Mouse (Mus musculus) T-helper 2 cell (primary cell): ENCODE results near the gene Srrt.

Experiments used
- in situ Hi-C: fragments of 300-600 bp; cut with MboI, MseI; formaldehyde crosslinking; loops from one replicate; pipeline ENCODE4 v1.15.1; 2025; ENCODE audit warnings: high pct_unique_total_duplicates

Srrt gene

DNA sequence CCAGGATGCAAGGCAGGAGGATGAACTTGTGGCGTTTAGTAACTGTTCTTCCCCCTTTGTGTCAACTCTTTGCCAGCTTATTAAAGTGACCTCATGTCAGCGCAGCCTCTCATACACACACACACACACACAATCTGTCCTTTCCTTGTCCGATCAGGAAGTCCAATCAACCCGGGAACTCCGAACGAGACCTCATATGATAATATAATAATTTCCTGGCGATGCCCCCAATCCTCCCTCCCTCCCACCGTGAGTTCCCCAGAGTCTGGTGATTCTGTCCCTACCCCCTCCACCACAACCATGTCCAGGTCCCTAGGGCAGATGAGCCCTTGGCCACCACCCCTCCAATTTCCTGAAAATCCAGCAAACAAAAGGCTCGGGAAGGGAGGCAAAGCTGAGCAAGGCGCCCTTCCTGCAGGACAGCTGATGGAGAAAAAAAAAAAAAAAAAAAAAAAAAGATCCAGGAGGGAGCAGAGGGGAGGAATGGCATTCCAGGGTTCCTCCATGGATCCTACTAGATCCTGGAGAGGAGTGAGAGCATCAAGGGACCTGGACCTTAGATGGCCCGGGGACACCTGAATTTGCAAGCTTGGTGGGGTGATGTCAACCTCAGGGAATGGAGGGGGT, 31.3 kb upstream of the Srrt start:
- in situ Hi-C loops = no loop called here

DNA sequence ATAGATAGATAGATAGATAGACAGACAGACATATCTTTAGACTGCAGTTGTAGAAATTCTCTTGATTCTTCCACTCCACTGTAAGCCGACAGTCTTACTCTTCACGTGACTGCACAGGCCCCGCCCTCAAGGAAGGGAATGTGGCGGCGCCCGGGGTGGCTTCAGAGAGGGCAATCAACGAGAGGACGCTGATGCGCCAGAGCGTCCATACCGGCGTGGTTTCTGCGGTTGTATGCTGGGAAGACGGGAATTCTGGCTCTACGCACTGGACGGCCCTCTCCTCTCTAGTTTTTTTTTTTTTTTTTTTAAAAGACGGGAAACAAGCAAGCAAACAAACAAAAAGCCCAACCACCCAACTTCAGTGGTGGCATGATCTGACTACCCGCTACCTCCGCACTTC, 30.8 kb upstream of the Srrt start:
- in situ Hi-C loops = no loop called here

DNA sequence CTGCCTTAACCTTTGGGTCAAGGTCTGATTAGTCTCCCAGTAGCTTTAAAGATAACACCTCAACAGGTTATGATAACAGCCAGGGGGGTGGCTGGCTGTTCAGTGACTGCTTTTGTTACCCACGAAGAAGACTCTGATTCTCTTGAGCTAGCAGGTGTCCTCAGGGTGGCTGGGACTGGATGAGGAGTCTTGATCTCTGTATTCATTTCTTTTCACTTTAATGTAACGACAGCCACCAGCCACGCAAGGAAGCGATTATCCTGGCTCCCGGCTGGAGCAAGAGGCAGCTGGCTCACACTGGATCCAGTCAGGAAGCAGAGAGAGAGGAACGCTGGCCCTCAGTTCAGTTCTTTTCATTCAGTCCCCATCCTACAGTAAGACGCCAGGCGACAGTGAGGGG, 29.7 kb upstream of the Srrt start:
- in situ Hi-C loops = no loop called here

DNA sequence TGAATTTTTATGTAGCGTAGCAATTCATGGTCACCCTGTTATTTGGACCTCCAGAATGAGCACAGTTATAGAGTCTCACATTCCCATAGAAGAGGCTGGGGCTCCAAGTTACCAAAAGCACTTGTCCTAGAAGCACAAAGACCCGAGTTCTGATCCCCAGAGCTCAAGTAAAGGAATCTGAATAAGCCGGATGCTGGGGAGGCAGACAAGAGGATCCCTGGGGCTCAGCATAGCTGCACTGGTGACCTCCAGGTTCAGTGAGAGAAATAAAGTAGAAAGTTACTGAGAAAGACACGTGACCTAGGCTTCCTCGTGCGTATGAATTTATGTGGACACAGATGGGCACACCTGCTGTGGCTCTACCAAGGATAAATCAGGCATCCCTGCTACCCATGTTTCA, 27.6 kb upstream of the Srrt start:
- in situ Hi-C loops = no loop called here

DNA sequence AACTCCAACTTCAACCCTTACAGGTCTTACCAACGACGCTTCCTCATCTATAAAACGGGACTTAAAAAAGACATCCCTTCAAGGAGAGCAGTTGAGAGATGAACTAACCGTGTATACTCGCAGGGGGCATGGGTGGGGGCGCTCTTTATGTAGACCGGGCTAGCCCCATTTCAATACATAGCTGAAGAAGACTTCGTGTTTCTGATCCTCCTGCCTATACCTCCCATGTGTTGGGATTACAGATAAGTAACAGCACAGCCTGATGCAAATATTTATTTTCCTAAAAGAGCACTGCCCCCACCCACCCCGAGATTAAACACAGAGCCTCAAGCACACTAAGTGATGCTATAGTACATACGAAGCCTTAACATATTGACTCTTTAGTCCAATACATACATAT, 26.8 kb upstream of the Srrt start:
- in situ Hi-C loops = no loop called here

DNA sequence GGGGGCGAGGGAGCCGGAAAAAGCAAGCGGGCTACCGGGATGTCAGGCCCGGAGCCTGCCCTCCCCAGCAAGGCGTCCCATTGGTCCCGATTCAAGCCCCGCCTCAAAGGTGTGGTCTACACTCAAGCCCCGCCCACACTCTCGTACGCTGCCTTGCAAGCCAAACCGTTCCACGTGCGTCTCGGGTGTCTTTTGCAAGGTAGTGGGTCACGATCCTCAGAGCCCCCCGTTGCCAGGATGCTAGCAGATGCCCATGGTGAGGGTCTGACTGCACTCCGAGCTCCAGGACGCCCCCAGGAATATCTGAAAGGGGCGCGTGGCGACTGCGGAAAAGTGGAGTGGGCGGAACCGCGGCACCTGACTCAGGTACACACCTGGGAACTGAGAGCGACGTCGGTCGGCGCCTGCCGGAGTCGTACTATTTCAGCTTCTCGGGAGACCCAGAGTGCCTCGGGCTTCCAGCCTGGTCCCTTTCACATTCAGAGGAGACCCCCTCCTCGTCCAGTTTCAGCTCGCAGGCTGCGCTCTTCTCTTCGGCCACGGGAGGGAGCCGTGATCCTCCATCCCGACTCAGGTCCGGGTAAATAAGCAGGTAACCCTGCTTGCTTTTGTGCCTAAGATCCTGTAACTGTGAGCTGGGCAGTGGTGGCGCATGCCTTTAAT, 26.2 kb upstream of the Srrt start, which contains the start of gene Slc12a9:
TSS of gene Slc12a9 (minus strand) at position 86 of the 663 bp plus-strand sequence.
- in situ Hi-C loops = no loop called here

DNA sequence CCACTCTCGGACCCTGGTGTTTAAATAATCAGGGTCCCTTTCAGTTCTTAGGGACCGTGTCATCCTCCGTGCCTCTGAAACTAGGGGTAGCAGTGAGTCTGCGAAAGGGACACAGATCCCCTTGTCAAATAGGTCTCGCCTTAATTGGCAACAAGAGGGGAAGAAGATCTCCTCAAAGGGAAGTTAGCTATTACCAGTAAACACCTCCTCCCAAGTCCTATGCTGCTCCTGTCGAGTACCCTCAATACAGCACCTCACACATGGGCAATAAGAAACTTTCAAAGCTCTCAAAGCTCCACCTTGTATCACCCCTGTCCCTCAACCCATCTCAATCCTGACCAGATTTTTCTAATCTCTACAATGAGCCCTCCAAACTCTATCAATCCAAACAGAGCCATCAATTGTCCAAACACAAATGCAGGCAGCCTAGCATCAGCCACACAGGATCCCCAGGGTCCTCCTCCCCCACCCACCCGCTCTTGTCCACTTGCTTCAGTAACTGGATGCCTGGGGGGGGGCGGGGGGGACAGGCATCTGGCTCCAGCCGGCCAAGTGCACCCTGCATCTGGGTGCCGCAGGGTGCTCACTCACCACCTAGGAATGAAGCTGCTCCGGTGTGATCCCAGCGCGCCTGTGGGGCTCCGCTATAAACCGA, 25.5 kb upstream of the Srrt start:
- in situ Hi-C loops = no loop called here

DNA sequence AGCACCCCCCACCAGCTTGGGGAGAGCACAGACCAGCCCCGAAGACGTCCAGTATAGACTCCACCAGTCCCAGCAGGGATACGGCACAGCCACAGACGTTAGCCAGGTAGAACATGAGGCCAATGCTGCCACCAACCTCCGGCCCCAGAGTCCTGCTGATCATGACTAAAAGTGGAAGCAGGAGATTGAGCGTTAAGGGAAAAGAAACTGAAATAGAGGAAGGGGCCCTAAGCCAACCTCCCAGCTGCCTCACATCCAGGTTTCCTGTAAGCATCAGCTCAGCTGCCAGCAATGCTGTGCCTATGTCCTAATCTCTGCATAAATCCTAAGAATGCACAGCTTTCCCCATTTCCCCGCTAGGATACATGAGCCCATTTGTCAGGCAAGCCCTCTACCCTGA, 23.4 kb upstream of the Srrt start:
- in situ Hi-C loops = no loop called here

DNA sequence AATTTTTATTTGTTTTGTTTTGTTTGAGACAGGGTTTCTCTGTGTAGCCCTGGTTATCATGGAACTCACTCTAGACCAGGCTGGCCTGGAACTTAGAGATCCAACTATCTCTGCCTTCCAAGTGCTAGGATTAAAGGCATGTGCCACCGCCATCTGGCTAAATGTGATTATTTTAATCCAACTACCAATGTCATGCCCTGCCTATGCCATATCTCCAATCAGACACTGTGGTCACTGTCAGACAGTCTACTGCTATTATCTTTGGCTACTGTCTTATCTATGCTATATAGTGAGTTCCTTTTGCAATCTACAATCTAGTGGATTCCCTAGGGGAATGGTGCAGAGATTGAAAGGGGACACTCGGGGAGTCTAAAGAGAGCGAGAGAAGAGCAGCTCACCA, 13.5 kb upstream of the Srrt start:
- in situ Hi-C loops = loop anchor here (25.0 kb wide), 1 partner anchor 759 kb away; the partner anchor contains the start of gene Cux1

DNA sequence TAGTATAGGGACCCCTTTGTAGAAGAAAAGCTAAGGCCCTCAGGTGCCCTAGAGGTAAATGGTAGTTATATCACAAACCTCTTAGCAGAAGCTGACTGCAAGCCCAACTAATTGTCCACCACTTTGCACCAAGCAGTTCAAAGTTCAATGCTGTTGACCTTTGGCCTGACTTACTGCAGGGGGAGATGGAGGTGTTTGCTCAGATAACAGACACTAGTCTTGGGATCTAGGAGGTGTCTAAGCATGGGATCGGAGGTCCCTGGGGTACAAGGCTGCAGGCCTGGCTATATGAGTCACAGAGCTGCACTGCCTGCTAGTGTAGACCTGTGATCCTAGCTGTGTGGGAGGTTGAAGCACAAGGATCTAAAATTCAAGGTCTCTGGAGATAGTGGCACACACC, 11.1 kb upstream of the Srrt start:
- in situ Hi-C loops = loop anchor here (25.0 kb wide), 1 partner anchor 756 kb away; the partner anchor contains the start of gene Cux1

DNA sequence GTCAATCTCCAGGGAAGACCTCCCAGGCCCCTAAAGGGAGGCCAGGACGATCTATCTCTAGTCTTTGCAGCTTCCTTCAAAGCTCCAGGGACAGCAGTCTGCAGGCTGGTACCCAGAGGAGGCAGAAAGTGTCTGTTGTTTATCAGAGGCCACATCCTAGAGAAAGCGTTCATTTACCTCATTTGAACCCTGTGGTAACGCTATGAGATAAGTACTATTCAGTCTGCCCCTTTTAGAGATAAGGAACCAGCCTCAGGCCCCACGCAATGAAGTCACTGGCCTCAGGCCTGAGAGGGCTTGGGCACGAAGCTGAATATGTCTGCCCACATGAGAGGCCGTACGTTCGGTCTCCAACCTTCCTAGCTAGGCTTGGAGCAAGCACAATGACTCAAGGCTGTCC, 9.9 kb upstream of the Srrt start:
- in situ Hi-C loops = loop anchor here (25.0 kb wide), 1 partner anchor 755 kb away; the partner anchor contains the start of gene Cux1

DNA sequence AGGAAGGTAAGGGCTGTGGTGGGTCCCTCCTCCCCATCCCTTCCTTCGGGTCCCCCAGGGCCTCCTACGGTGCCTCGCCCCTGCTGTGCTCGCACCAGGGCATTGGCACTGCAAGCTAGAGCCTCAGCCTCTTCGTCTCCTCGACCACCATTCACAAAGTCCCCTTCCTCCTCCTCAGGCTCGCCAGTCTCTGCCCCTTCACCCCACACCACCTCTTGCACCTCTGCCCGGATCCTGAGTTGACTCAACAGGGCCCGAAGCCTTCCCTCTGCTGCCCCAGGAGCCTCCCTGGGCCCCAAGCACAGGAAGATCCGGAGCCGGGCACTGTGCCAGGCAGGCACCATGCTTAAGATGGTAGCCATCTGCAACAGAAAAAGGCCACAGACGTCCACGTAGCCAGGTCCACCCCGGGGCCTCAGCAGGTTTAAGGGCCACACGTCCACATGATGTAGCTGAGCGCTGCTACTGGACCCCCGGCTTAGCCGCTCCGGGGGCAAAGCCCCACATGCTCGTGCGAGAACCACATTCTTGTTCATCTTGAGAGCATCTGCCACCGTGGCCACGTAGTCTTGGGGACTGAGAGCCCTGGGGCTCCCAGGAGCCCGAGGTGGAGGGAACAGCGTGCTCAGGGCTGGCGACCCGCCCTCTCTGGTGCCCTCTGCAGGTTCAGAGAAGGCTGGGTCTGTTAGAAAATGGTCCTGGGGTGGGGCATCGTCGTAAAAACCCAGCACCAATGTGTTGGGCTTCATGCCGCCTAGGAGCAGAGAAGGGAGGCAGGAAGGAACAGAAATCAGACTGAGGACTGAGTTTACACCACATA, 7.8 kb upstream of the Srrt start:
- in situ Hi-C loops = loop anchor here (25.0 kb wide), 1 partner anchor 753 kb away; the partner anchor contains the start of gene Cux1

DNA sequence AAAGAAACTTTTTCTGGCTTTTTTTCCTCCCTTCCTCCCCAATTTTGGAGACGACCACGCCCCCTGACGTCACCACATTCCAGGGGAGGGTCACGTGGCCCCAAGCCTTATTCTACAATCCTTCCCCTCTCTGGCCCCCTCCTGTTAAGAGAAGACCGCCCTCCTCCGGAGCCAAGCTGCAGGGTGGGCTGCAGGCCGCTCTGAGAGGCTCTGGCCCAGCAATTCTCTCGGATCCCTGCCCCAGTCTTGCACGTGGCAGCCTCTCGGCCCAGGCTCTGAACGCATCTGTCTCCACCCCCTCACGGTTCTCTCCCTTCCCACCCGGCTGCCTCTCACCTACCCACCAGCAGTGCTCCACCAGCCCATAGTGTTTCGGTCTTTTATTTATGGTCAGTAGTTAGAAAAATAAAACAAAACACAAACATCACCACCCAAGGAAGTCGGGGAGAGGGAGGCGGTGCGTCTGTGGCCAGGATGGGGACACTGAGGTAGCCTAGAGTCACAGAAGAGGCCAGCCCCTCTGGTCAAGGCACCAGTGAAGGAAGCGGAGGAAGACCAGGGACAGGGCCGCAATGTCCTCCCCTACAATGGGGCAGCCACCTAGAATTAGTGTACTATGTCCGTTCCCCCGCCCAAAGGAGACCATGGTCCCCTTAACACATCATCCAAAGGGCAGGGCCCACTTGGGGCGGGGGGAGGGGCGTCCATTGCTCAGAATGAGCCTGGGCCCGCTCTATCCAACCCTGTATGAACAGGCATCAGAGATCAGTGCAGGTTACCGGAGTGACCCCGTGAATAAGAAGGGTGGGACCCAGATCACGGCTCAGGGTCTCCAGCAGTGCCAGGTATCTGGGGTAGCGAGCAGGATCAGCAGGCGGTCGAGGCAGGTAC, 7.0 kb upstream of the Srrt start, which contains the start of gene Trip6:
TSS of gene Trip6 (minus strand) at position 212 of the 891 bp plus-strand sequence.
- in situ Hi-C loops = loop anchor here (25.0 kb wide), 1 partner anchor 752 kb away; the partner anchor contains the start of gene Cux1

DNA sequence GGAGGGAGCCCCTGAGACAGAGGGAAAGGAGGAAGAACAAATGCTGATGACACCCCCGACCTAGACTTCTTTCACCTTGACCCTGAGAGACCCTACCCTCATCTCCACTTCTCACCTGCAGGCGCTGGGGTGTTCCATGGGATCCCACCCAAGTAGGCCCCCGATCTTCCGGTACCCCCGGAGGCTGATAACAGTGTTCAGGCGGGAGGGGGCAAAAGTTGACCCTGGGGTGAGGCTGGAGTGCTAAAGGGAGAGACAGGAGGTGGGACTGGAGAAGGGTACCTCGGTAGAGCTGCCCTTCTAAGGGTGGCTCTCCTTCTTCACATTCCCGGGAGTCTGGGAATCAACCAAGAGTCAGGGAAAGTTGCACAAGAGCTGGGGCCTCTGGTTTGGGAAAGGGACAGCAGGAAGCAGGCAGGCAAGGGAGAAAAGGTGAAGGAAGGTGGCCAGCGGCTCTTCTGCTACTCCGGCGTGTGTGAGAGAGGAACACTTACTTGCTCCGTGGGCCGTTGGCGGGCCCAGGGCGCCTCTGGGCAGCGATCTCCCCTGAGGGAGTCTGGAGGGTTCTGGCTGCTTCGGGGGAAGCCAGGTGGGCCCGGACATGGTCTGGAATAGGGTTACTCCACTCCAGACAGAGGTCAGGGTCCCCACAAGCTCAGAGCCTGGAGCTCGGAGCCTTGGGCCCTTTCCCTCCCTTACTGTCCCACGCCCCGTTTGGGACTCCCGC, 6.2 kb upstream of the Srrt start:
- in situ Hi-C loops = loop anchor here (25.0 kb wide), 1 partner anchor 751 kb away; the partner anchor contains the start of gene Cux1

DNA sequence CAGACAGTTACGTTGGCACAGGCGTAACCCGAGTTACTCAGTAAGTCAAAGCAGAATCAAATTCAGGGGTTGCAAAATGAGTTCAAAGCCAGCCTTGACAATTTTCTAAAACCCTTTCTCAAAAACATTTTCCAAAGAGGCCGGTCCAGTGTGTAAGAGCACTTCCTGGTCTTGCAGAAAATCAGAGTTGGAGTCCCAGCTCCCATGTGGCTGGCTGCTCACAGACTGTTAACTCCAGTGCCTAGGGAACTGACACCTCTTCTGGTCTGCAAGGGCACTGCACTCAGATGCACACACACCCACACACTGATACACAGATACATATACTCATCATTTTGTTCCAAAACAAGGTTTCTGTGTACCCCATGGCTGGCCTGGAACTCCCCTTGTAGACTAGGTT, 882 bp upstream of the Srrt start:
- in situ Hi-C loops = loop anchor here (25.0 kb wide), 1 partner anchor 746 kb away; the partner anchor contains the start of gene Cux1

DNA sequence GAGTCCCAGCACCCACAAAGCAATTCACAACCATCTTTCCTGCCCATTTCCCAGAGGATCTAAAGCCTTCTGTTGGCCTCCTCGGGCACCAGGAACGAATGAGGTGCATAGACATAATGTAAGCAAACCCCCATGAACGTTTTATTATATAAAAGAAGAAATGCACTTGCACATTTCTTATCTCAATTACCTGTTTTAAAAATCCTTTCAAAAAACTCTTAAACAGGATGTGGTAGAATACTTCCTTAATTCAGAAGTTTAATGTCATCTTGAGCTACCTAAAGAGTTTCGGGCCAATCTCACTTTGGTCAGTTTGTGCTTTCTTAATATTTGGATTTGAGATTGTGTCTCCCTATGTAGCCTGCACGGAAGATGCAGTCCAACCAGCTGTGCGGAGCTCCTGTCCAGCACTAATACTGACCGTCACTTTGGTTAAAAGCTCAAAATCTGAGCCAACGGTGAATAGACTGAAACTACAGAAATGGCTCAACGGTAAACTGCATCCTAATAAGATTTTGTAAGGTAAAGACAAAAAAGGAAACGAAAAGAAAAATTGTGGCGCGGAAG, 952 bp downstream of the Srrt start:
- in situ Hi-C loops = loop anchor here (25.0 kb wide), 1 partner anchor 744 kb away; the partner anchor contains the start of gene Cux1

DNA sequence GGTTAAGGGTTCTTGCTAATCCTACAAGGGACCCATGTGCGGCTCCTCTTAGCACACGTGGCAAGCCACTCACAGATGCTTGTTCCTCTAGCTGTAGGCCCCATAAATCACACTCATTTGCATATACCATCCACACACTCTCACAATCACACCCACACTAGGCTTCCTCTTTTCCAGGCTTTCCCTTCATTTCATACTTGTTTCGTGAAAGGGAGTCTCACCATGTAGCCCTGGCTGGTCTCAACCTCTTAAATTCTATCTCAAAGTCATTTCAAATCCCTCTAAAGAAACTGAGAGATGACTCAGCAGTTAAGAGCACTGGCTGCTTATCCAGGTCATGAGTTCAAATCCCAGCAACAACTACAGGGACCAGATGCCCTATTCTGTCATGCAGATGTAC, 1.7 kb downstream of the Srrt start:
- in situ Hi-C loops = loop anchor here (25.0 kb wide), 1 partner anchor 744 kb away; the partner anchor contains the start of gene Cux1

DNA sequence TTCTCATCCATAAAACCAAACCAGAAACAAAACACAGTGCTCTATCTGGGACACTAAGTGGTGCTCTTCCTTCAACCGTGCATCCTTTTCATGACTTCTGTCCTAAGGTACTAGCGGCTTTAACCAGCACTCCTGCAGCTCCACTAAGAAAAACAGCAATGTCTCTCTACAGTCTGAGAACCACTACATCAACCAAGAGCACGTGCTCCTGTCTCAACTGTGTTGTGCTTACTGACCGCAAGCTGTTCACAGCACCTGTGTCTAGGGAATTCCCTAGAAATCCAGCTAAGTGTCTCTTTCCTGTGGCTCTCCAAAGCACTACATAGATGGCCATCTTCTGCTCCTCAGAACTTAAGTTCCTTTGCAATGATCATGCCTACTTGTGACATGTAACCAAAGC, 2.7 kb downstream of the Srrt start:
- in situ Hi-C loops = loop anchor here (25.0 kb wide), 1 partner anchor 743 kb away; the partner anchor contains the start of gene Cux1

DNA sequence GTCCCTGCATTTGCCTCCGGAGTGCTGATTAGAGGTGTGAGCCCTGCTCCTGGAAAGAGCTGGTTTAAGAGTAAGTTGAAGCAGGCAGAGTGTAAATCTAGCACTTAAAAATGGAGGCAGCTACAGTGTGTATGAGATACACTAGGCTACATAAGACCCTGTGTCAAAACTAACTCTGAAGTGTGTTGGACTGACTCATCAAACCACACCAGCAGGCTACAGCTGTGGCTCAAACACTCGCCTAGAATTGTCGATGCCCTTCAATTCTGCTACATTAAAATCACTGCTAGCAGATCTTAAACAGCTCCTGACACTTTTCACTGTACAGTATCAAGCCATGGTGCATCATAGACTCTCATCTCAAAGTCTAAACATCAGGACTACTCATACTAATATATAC, 3.3 kb downstream of the Srrt start:
- in situ Hi-C loops = loop anchor here (25.0 kb wide), 1 partner anchor 742 kb away; the partner anchor contains the start of gene Cux1
